Mouse (Mus musculus): ENCODE results near the gene Nudt21. TPM values are rescaled to one million over a fixed set of nuclear protein-coding genes. Genes with fewer than 3 reads are reported as not detected.

The Nudt21 gene
- polyA plus RNA-seq (2012; rRNA removed), result 38.1 and 40.6 TPM in 2 replicates

DNA sequence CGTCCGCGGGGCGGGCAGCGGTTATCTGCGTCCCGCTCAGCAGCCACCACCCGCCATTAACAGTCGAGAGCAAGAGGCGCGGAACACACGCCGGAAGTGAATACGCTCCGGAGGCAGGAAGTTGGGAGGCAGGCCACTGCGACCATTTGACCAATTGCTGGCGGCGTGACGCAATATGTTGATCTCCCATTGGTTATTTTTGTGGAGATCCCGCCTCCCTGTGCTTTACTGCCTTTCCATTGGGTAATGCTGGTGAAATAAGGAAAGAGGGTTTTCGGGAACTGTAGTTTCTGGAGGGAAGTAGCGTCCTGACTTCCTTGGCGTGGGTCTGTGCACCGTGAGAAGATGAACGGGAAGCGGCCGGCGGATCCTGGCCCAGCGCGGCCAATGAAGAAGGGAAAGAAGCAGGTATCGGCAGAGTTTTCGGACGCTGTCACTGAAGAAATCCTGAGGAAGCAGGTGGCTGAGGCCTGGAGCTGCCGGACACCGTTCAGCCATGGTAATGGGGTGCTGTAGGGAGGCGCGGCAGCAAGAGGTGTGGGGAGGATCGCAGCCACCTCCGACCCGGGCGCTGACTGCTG is at the start of gene Nudt21, which contains the start of gene Ogfod1:
Gene Nudt21 (minus strand): TSS at position 88 of the 581 bp plus-strand sequence.
Gene Ogfod1 (plus strand): TSS at position 255 of the 581 bp plus-strand sequence.

GRCm38 (mm10) chr8:94012013-94012951 is 24.5 kb downstream of the Nudt21 start, which contains the start of gene Amfr:
TSS of gene Amfr (minus strand) at chr8:94012842.

Other genes starting within 250 kb of the Nudt21 start
- 0.24 and 0.41 TPM in 2 replicates for gene Gnao1, start 227.1 kb downstream of the Nudt21 start, polyA plus RNA-seq (2012; rRNA removed)
- gene Amfr, start 24.2 kb downstream of the Nudt21 start, polyA plus RNA-seq (2012; rRNA removed), result 47.1 and 50.3 TPM in 2 replicates
- 3.5 and 4.5 TPM in 2 replicates for gene Ogfod1, start 167 bp upstream of the Nudt21 start, polyA plus RNA-seq (2012; rRNA removed)
- gene Bbs2, start 61.9 kb upstream of the Nudt21 start, polyA plus RNA-seq (2012; rRNA removed), result 3.0 and 3.5 TPM in 2 replicates
- not detected in 2 replicates for gene Mt4, start 100.2 kb upstream of the Nudt21 start, polyA plus RNA-seq (2012; rRNA removed)
- not detected in 2 replicates for gene Mt3, start 115.6 kb upstream of the Nudt21 start, polyA plus RNA-seq (2012; rRNA removed)
- 484 and 1,170 TPM in 2 replicates for gene Mt2, start 135.6 kb upstream of the Nudt21 start, polyA plus RNA-seq (2012; rRNA removed)
- 1,348 and 3,546 TPM in 2 replicates for gene Mt1, start 142.1 kb upstream of the Nudt21 start, polyA plus RNA-seq (2012; rRNA removed)
- 13.2 and 14.5 TPM in 2 replicates for gene Nup93, start 177.5 kb upstream of the Nudt21 start, polyA plus RNA-seq (2012; rRNA removed)